Mouse (Mus musculus) C2C12 (cell line): ENCODE measurements at regions not wholly inside any gene's neighbourhood (a gene's known extent, or its start where the extent isn't known, plus 50 kb on each side); places are given as distances from the start of the nearest gene placed in this dataset.

Experiments
- H3K27me3 ChIP-seq: one replicate; pipeline ENCODE4 v1.6.1; 2011; ENCODE audit not compliant: control insufficient read depth, insufficient read depth, insufficient read length
- H3K36me3 ChIP-seq: one replicate; pipeline ENCODE4 v1.6.1; 2011; ENCODE audit not compliant: control insufficient read depth, insufficient read depth
- H3K4me3 ChIP-seq: one replicate; pipeline ENCODE4 v1.5.1; 2011; ENCODE audit warnings: mild to moderate bottlenecking, control low read depth; ENCODE audit not compliant: poor library complexity, insufficient read depth, severe bottlenecking
- H3K79me2 ChIP-seq: one replicate; pipeline ENCODE4 v1.6.1; 2011; ENCODE audit not compliant: control insufficient read depth, insufficient read depth
- H3K79me3 ChIP-seq: one replicate; pipeline ENCODE4 v1.6.1; 2011; ENCODE audit warnings: low read depth, control low read depth
- H3ac ChIP-seq: one replicate; pipeline ENCODE3; 2011; ENCODE audit warnings: low read depth; ENCODE audit not compliant: control insufficient read depth, insufficient read length
- CEBPB ChIP-seq: IDR thresholded peaks from one replicate; pipeline ENCODE4 v1.6.1; 2011; ENCODE audit warnings: low read depth, mild to moderate bottlenecking, control low read depth, moderate library complexity
- CTCF ChIP-seq: IDR thresholded peaks from one replicate; pipeline ENCODE4 v1.5.1; 2011; ENCODE audit not compliant: control insufficient read depth, insufficient read depth, insufficient read length
- FOSL1 ChIP-seq: IDR thresholded peaks from one replicate; pipeline ENCODE4 v1.8.0; 2011; ENCODE audit warnings: mild to moderate bottlenecking, low read length; ENCODE audit not compliant: poor library complexity, insufficient read depth, severe bottlenecking
- MAX ChIP-seq: IDR thresholded peaks from one replicate; pipeline ENCODE4 v1.6.1; 2011; ENCODE audit warnings: mild to moderate bottlenecking, control low read depth
- MYOD1 ChIP-seq: IDR thresholded peaks from one replicate; pipeline ENCODE4 v1.6.1; 2011; ENCODE audit warnings: low read depth; ENCODE audit not compliant: control insufficient read depth, insufficient read length
- MYOG ChIP-seq: IDR thresholded peaks from one replicate; pipeline ENCODE4 v1.6.1; 2011; ENCODE audit not compliant: control insufficient read depth, insufficient read length; ENCODE audit errors: extremely low read depth
- USF1 ChIP-seq: IDR thresholded peaks from one replicate; pipeline ENCODE4 v1.6.1; 2011; ENCODE audit warnings: low read depth, mild to moderate bottlenecking, control low read depth, moderate library complexity

DNA sequence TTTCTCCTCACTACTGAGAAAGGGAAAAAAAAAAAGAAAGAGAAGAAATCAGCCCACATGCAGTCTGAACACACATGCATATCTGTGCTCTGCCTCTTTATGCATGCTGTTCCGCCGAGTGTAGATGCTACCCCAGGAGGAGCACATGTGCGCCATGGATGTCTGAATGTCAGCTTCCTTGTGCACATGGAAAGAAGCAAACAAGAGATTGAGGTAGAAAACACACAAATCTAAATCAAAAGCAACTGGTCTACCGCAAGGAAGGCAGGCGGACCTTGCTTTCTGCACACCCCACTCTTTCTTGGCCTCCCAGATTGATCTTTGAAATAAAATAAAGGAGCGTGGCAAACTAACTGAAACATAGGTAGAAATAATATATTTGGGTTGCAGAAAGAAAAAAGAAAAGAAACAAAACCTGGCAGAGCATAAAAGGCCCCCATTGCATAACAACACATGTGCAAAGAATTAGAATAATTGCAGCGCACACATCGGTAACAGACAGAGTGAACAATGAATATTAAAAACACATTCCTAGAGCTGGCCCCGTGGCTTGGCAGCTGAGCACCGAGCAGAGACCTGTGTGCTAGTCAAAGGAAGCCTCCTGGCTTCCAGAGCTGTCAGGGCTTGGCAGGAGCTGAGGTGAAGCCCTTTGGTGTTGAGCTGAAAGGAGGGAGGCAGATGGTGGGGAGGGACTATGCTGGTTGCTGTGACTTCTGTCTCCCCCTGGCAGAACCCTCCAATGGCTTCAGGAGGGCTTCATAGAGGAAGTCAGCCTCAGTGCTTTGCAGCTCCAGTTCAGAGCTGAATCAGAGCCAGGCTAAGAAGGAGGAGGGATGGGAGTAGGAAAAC lies 272.1 kb downstream of the Fzd1 start:
- Histone ChIP-seq H3K79me2 (no peaks in the 10 kb centered on the region), H3K27me3 (no peaks in the 10 kb centered on the region), H3K4me3 (no peak overlapping the region), H3K36me3 (no peaks in the 10 kb centered on the region), H3K79me3 (no peaks in the 10 kb centered on the region), H3ac (no peak overlapping the region)
- TF ChIP-seq CTCF: no peak

- no peak overlapping the region for H3ac ChIP-seq
- TF ChIP-seq MAX: no peak
- TF ChIP-seq MYOD1: no peak
- no peak for TF ChIP-seq CEBPB
- TF ChIP-seq FOSL1: no peak
- TF ChIP-seq USF1: no peak
- no peak for TF ChIP-seq MYOG
- TF ChIP-seq CTCF: no peak
These were observed 273.1 kb downstream of the Fzd1 start for GRCm38 (mm10) chr5:4484780-4485179.

GRCm38 (mm10) chr5:4484151-4484550 lies 273.7 kb downstream of the Fzd1 start:
- Histone ChIP-seq H3K79me3 (no peaks in the 10 kb centered on the region), H3ac (no peak overlapping the region), H3K79me2 (no peaks in the 10 kb centered on the region), H3K4me3 (no peak overlapping the region), H3K27me3 (no peaks in the 10 kb centered on the region), H3K36me3 (no peaks in the 10 kb centered on the region)
- TF ChIP-seq CEBPB: no peak
- TF ChIP-seq USF1: no peak
- no peak for TF ChIP-seq MYOD1
- no peak for TF ChIP-seq FOSL1
- no peak for TF ChIP-seq MYOG
- no peak for TF ChIP-seq MAX
- no peak for TF ChIP-seq CTCF

More at GRCm38 (mm10) chr5:4484780-4485179, 273.1 kb downstream of the Fzd1 start:
- Histone ChIP-seq H3K79me3 (no peaks in the 10 kb centered on the region), H3K79me2 (no peaks in the 10 kb centered on the region), H3K27me3 (no peaks in the 10 kb centered on the region), H3K36me3 (no peaks in the 10 kb centered on the region), H3K4me3 (no peak overlapping the region)

- Histone ChIP-seq H3ac (no peak overlapping the region), H3K79me3 (no peaks in the 10 kb centered on the region), H3K79me2 (no peaks in the 10 kb centered on the region), H3K27me3 (no peaks in the 10 kb centered on the region), H3K36me3 (no peaks in the 10 kb centered on the region), H3K4me3 (no peak overlapping the region)
- no peak for TF ChIP-seq USF1
- no peak for TF ChIP-seq CEBPB
- TF ChIP-seq MAX: no peak
- no peak for TF ChIP-seq CTCF
- no peak for TF ChIP-seq MYOD1
- TF ChIP-seq FOSL1: no peak
- no peak for TF ChIP-seq MYOG
These were observed 282.1 kb downstream of the Mterf1b start for GRCm38 (mm10) chr5:4474255-4474654.
